14 mouse cellular contexts compared by ENCODE assay signal in the genomic region with DNA sequence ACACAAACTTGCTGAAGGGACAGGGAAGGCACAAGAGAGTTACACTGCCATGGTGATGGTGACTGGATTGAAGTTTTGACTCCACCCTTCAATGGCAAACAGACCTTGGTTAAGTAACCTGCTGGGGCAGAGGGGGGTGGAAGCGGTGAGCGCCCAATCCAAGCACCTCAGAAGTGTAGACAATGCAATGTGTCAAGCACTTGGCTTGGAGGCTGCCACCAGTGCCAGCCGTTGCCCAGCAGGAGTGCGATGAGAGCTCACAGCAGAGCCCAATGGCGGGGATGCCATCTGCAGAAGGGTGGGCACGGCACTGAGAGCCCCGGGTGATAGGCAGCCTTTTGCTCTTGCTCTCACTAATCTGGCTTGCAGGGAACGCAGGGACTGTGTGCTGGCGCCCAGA. TPM values are rescaled to one million over a fixed set of nuclear protein-coding genes. Genes with fewer than 3 reads are reported as not detected.
A peak's percentile ranks its signal among the peaks of the same experiment; 100 is the strongest.
DNase-seq lines count a peak whose midpoint lies in the region; ATAC-seq and TF ChIP-seq lines count a peak whose summit lies in the region.
"Had no signal": no experiment of that assay in that cellular context is flagged by ENCODE, and none has a peak within 500 bp of the region (broad histone marks: within the 10 kb centered on the region; RNA-seq: fewer than 3 reads in every experiment).

No protein-coding gene starts in this region.

- H3K27me3 ChIP-seq in hindbrain, embryonic 15.5 days, result peaks cover 21% of the 10 kb centered on the region
- peaks cover 53% of the 10 kb centered on the region for H3K27me3 ChIP-seq in hindbrain, embryonic 12.5 days
- peaks cover 29% of the 10 kb centered on the region for H3K27me3 ChIP-seq in lung, embryonic 15.5 days

- peaks cover 32% of the 10 kb centered on the region for H3K4me1 ChIP-seq in hindbrain, embryonic 15.5 days (replicated peaks)
- peaks cover 36% of the 10 kb centered on the region for H3K4me1 ChIP-seq in hindbrain, embryonic 12.5 days
- H3K4me1 ChIP-seq in lung, embryonic 15.5 days, result peaks cover 50% of the 10 kb centered on the region

- H3K36me3 ChIP-seq in hindbrain, embryonic 15.5 days, result no peaks in the 10 kb centered on the region
- no peaks in the 10 kb centered on the region for H3K36me3 ChIP-seq in hindbrain, embryonic 12.5 days
- no peaks in the 10 kb centered on the region for H3K36me3 ChIP-seq in lung, embryonic 15.5 days
- H3K36me3 ChIP-seq: forebrain, embryonic 10.5 days; heart, embryonic 12.5 days had no signal

- ATAC-seq in hindbrain, embryonic 15.5 days (ENCODE audit: low FRiP score, low read depth), result no peak
- no peak for ATAC-seq in hindbrain, embryonic 12.5 days (ENCODE audit: low FRiP score)
- no peak for ATAC-seq in lung, embryonic 15.5 days (ENCODE audit: borderline replicate concordance, extremely low read depth, low FRiP score, low TSS enrichment)

- no peak overlapping the region for H3K27ac ChIP-seq in hindbrain, embryonic 15.5 days (replicated peaks)
- no peak overlapping the region for H3K27ac ChIP-seq in hindbrain, embryonic 12.5 days
- no peak overlapping the region for H3K27ac ChIP-seq in lung, embryonic 15.5 days
- H3K27ac ChIP-seq: forebrain, embryonic 10.5 days; macrophage had no signal

- WGBS in hindbrain, embryonic 15.5 days, result 53% methylated on average over 9 of the region's 9 CpGs
- 84% methylated on average over 9 of the region's 9 CpGs for WGBS in hindbrain, embryonic 12.5 days
- 87% methylated on average over 9 of the region's 9 CpGs for WGBS in lung, embryonic 15.5 days

- no peak overlapping the region for H3K4me3 ChIP-seq in hindbrain, embryonic 15.5 days
- H3K4me3 ChIP-seq in hindbrain, embryonic 12.5 days, result no peak overlapping the region
- H3K4me3 ChIP-seq in lung, embryonic 15.5 days, result no peak overlapping the region
- H3K4me3 ChIP-seq: heart, embryonic 12.5 days had no signal

- TF ChIP-seq CTCF in brain, embryonic 14.5 days (IDR thresholded peaks at IDR 0.05; ENCODE audit: borderline replicate concordance, extremely low read depth, insufficient read depth, insufficient read length), result no peak

- H3K9me3 ChIP-seq in hindbrain, embryonic 15.5 days, result no peaks in the 10 kb centered on the region
- H3K9me3 ChIP-seq in hindbrain, embryonic 12.5 days (replicated peaks), result no peaks in the 10 kb centered on the region
- no peaks in the 10 kb centered on the region for H3K9me3 ChIP-seq in lung, embryonic 15.5 days
- H3K9me3 ChIP-seq: forebrain, embryonic 10.5 days; heart, embryonic 12.5 days had no signal

- no peak overlapping the region for H3K9ac ChIP-seq in hindbrain, embryonic 15.5 days
- H3K9ac ChIP-seq in hindbrain, embryonic 12.5 days, result no peak overlapping the region
- H3K9ac ChIP-seq in lung, embryonic 15.5 days, result no peak overlapping the region
- H3K9ac ChIP-seq: heart, embryonic 12.5 days had no signal

- peak overlapping the region; percentile 100 for H3K4me2 ChIP-seq in hindbrain, embryonic 15.5 days
- no peak overlapping the region for H3K4me2 ChIP-seq in hindbrain, embryonic 12.5 days (replicated peaks)
- H3K4me2 ChIP-seq in lung, embryonic 15.5 days, result 0 out of 2 replicates have a peak overlapping the region, but pooled peaks have one; percentile 98
- H3K4me2 ChIP-seq: heart, embryonic 12.5 days had no signal

- TF ChIP-seq POLR2A in brain, embryonic 14.5 days (IDR thresholded peaks at IDR 0.05; ENCODE audit: borderline replicate concordance, extremely low read depth, insufficient read depth, insufficient read length, poor library complexity, severe bottlenecking), result no peak

- peak; percentile 61 to 84 for DNase-seq in cerebellum, postnatal 10 days
- DNase-seq in cerebellum, adult 9-11 months, result no peak
- DNase-seq in brain, embryonic 14.5 days (ENCODE audit: low read depth), result peak; percentile 58
- no peak for DNase-seq in frontal cortex, postnatal 14 days (ENCODE audit: low spot score in 2 of 2)
- DNase-seq: adrenal gland, adult 2 months; B cell, adult 2 months; gastrocnemius, postnatal 14 days; kidney, adult 8-10 months had no signal

RNA-seq across cellular contexts. Expression of a gene that starts 2.6 kb away (rescaled TPM):
- 7.4 and 9.5 TPM in 2 replicates for polyA plus RNA-seq in hindbrain, embryonic 15.5 days (2015; fragmentation: Nextera tagmentation; extraction: Ambion mirVana)
- polyA plus RNA-seq in hindbrain, embryonic 12.5 days (2016; fragmentation: Nextera tagmentation; extraction: Ambion mirVana), result 15.5 and 17.8 TPM in 2 replicates
- 5.2 and 6.4 TPM in 2 replicates for polyA plus RNA-seq in brain, embryonic 14.5 days (2012; rRNA removed)
- polyA plus RNA-seq in lung, embryonic 15.5 days (2015; fragmentation: Nextera tagmentation; extraction: Ambion mirVana), result 15.6 and 15.7 TPM in 2 replicates

RNA-seq across cellular contexts. Expression of a gene that starts 56.6 kb away (rescaled TPM):
- polyA plus RNA-seq in hindbrain, embryonic 15.5 days (2015; fragmentation: Nextera tagmentation; extraction: Ambion mirVana), result 3.0 and 3.4 TPM in 2 replicates
- 5.4 and 5.8 TPM in 2 replicates for polyA plus RNA-seq in hindbrain, embryonic 12.5 days (2016; fragmentation: Nextera tagmentation; extraction: Ambion mirVana)
- polyA plus RNA-seq in brain, embryonic 14.5 days (2012; rRNA removed), result 3.2 and 5.8 TPM in 2 replicates
- polyA plus RNA-seq in lung, embryonic 15.5 days (2015; fragmentation: Nextera tagmentation; extraction: Ambion mirVana), result 25.0 and 29.3 TPM in 2 replicates

Comparison
In these comparisons a context has a peak if more than half of its experiments do, and no peak if none do; other contexts are left out.
1. DNase-seq: peak in cerebellum, postnatal 10 days (2 of 2) and brain, embryonic 14.5 days (single experiment); none in cerebellum, adult 9-11 months (single experiment) and frontal cortex, postnatal 14 days (0 of 2).